ENCODE assay signal across 8 mouse cellular contexts in the genomic region with DNA sequence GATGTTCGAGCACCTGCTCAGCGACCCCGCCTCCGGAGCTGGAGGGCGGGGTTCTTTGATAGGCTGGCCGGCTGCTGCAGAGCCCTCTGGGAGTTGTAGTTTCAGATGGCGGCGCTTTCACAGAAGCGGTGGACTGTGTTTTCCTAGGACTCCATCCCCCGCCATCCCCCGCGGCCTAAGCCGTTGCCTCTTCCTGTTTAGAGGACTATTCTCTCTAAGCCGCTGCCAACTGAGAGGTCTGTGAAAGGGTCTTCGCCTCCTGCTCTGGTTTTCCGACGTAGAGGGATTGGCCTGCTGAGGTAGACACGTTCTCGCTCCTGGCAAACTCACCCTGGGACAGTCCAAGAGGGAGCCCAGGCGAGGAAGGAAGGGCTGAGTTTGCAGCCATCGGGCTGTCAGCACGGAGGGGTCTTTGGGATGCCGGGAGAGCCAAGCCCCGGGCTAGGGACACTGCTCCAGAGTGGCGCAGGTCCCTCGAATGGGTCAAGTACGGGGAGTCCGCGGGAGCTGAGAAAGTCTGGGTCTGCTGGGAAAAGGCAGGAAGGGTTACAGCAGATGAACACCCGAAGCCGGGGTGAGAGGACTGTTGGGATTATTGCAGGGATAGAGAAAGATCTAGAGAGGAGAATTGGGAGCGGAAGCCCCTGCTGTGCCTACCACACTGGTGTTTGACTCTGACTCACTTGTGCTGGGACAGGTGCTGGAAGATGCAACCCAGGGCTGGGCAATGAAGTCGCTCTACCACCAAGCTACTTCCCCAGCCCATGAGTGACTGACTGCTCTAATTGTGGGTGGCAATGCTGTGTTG. TPM values are rescaled to one million over a fixed set of nuclear protein-coding genes. Genes with fewer than 3 reads are reported as not detected.
DNase-seq lines count a peak whose midpoint lies in the region; ATAC-seq and TF ChIP-seq lines count a peak whose summit lies in the region.

Slc38a9 (plus strand) TSS at position 178 of the 808 bp plus-strand sequence.

- 1% methylated on average over 33 of the region's 33 CpGs for WGBS in forebrain, embryonic 13.5 days
- WGBS in large intestine, adult 2 months: 1% methylated on average over 33 of the region's 33 CpGs
- under 1% methylated on average over 33 of the region's 33 CpGs for WGBS in liver, postnatal 0 days (ENCODE audit: insufficient replicate concordance)
- under 1% methylated on average over 32 of the region's 33 CpGs for WGBS in neural tube, embryonic 14.5 days

- H3K9ac ChIP-seq in forebrain, embryonic 13.5 days: peak within 1 kb of the TSS; percentile 85
- peak within 1 kb of the TSS; percentile 94 for H3K9ac ChIP-seq in liver, postnatal 0 days (replicated peaks)
- peak within 1 kb of the TSS; percentile 84 for H3K9ac ChIP-seq in neural tube, embryonic 14.5 days (replicated peaks; ENCODE audit: low read depth, low read length)

- peak; percentile 91 for DNase-seq in c-Kit-positive CD71-positive TER-119-positive erythroid progenitor cells, embryonic 14.5 days (ENCODE audit: low spot score)
- peak; percentile 95 for DNase-seq in heart, postnatal 10 days
- DNase-seq in large intestine, adult 2 months (ENCODE audit: low read depth, low spot score): peak; percentile 81
- DNase-seq in liver, postnatal 0 days: peak; percentile 95
- peak; percentile 91 for DNase-seq in testis, postnatal 10 days (ENCODE audit: low spot score)

- intact Hi-C loops in heart, postnatal 10 days (cut with DNase I): no loop called here

- peak; percentile 100 for ATAC-seq in forebrain, embryonic 13.5 days
- peak; percentile 100 for ATAC-seq in liver, postnatal 0 days
- peak; percentile 99 for ATAC-seq in neural tube, embryonic 14.5 days (ENCODE audit: low read depth)

- H3K27me3 ChIP-seq in E14TG2a.4 (ENCODE audit: insufficient read depth, low read length): peaks cover 8% of the 10 kb centered on the region
- H3K27me3 ChIP-seq in forebrain, embryonic 13.5 days: no peaks in the 10 kb centered on the region
- no peaks in the 10 kb centered on the region for H3K27me3 ChIP-seq in liver, postnatal 0 days (ENCODE audit: insufficient read depth, low read length)
- H3K27me3 ChIP-seq in neural tube, embryonic 14.5 days (ENCODE audit: control insufficient read depth, insufficient read depth, low read length): no peaks in the 10 kb centered on the region

- no peak for TF ChIP-seq CTCF in E14TG2a.4 (conservative IDR thresholded peaks at IDR 0.05; ENCODE audit: low read length)
- no peak for TF ChIP-seq CTCF in liver, postnatal 0 days (IDR thresholded peaks at IDR 0.05; ENCODE audit: low read depth)

- peak within 1 kb of the TSS; percentile 73 for H3K4me2 ChIP-seq in forebrain, embryonic 13.5 days
- H3K4me2 ChIP-seq in liver, postnatal 0 days (ENCODE audit: low read depth, low read length): peak within 1 kb of the TSS; percentile 87
- peak within 1 kb of the TSS; percentile 83 for H3K4me2 ChIP-seq in neural tube, embryonic 14.5 days (ENCODE audit: low read depth, low read length)

- no peak for TF ChIP-seq EP300 in liver, postnatal 0 days (IDR thresholded peaks at IDR 0.05; ENCODE audit: low read depth)

- H3K4me1 ChIP-seq in E14TG2a.4 (replicated peaks; ENCODE audit: low read depth, low read length): peaks cover 14% of the 10 kb centered on the region
- H3K4me1 ChIP-seq in forebrain, embryonic 13.5 days: peaks cover 7% of the 10 kb centered on the region
- peaks cover 11% of the 10 kb centered on the region for H3K4me1 ChIP-seq in liver, postnatal 0 days (ENCODE audit: insufficient read depth)
- peaks cover 5% of the 10 kb centered on the region; the same call in 1 of the 2 replicates for H3K4me1 ChIP-seq in neural tube, embryonic 14.5 days (ENCODE audit: control insufficient read depth, insufficient read depth, low read length)

- no peaks in the 10 kb centered on the region for H3K9me3 ChIP-seq in E14TG2a.4 (ENCODE audit: low read length)
- H3K9me3 ChIP-seq in forebrain, embryonic 13.5 days (replicated peaks): no peaks in the 10 kb centered on the region
- no peaks in the 10 kb centered on the region for H3K9me3 ChIP-seq in liver, postnatal 0 days (ENCODE audit: low read length)
- no peaks in the 10 kb centered on the region for H3K9me3 ChIP-seq in neural tube, embryonic 14.5 days (ENCODE audit: control insufficient read depth, low read length)

- H3K36me3 ChIP-seq in E14TG2a.4 (ENCODE audit: insufficient read depth, low read length): no peaks in the 10 kb centered on the region
- H3K36me3 ChIP-seq in forebrain, embryonic 13.5 days (ENCODE audit: poor library complexity, severe bottlenecking): no peaks in the 10 kb centered on the region
- H3K36me3 ChIP-seq in liver, postnatal 0 days (replicated peaks; ENCODE audit: insufficient read depth, low read length): no peaks in the 10 kb centered on the region
- H3K36me3 ChIP-seq in neural tube, embryonic 14.5 days (ENCODE audit: control insufficient read depth, insufficient read depth, low read length): no peaks in the 10 kb centered on the region

- H3K4me3 ChIP-seq in E14TG2a.4 (replicated peaks; ENCODE audit: low read length): peak within 1 kb of the TSS; percentile 90
- H3K4me3 ChIP-seq in forebrain, embryonic 13.5 days: peak within 1 kb of the TSS; percentile 76
- peak within 1 kb of the TSS; percentile 90 for H3K4me3 ChIP-seq in liver, postnatal 0 days (ENCODE audit: low read depth, low read length)
- H3K4me3 ChIP-seq in neural tube, embryonic 14.5 days (ENCODE audit: low read depth, low read length): peak within 1 kb of the TSS; percentile 76

- H3K27ac ChIP-seq in forebrain, embryonic 13.5 days: peak within 1 kb of the TSS; percentile 61; the same call in 1 of the 2 replicates
- peak within 1 kb of the TSS; percentile 71 for H3K27ac ChIP-seq in liver, postnatal 0 days (ENCODE audit: low read depth)
- peak within 1 kb of the TSS; percentile 81 for H3K27ac ChIP-seq in neural tube, embryonic 14.5 days (ENCODE audit: low read depth, low read length)

RNA-seq across cellular contexts. Expression of gene Slc38a9, which starts in this region (rescaled TPM):
- 25.1 and 26.6 TPM in 2 replicates for polyA plus RNA-seq in forebrain, embryonic 13.5 days (2015; fragmentation: Nextera tagmentation; extraction: Ambion mirVana)
- 10 to 100 TPM; 12.3 to 15.1 TPM for total RNA-seq in heart, postnatal 10 days (2021)
- 2.1 and 5.6 TPM in 2 replicates for polyA plus RNA-seq in large intestine, adult 2 months (2012; rRNA removed)
- polyA plus RNA-seq in liver, postnatal 0 days (2015; fragmentation: Nextera tagmentation; extraction: Ambion mirVana): 10.9 and 11.9 TPM in 2 replicates
- 25.5 and 26.5 TPM in 2 replicates for polyA plus RNA-seq in neural tube, embryonic 14.5 days (2014; fragmentation: Nextera tagmentation; extraction: Ambion mirVana)

Comparison
In these comparisons a context has a peak if more than half of its experiments do, and no peak if none do; other contexts are left out.
1. Peak in every context shown above with its lines: DNase-seq, ATAC-seq, H3K4me3 ChIP-seq and H3K27ac ChIP-seq.